Mouse (Mus musculus): ENCODE results near the gene Hrh3. TPM values are rescaled to one million over a fixed set of nuclear protein-coding genes. Genes with fewer than 3 reads are reported as not detected.

The Hrh3 gene
- polyA plus RNA-seq, 1 experiment: 4.4 TPM

GRCm38 (mm10) chr2:180097585-180097984 lies 6.7 kb downstream of the Hrh3 start:
- Histone ChIP-seq H3K27me3 (ENCODE audit: control insufficient read depth, insufficient read depth, low read length) (peaks cover 2% of the 10 kb centered on the region; the same call in 1 of the 2 replicates), H3K36me3 (ENCODE audit: control insufficient read depth, insufficient read depth, low read length) (no peaks in the 10 kb centered on the region), H3K4me1 (replicated peaks; ENCODE audit: control insufficient read depth, insufficient read depth, low read length) (peaks cover 62% of the 10 kb centered on the region), H3K4me3 (ENCODE audit: control insufficient read depth, insufficient read depth, low read length) (no peak overlapping the region), H3K27ac (ENCODE audit: control insufficient read depth, insufficient read depth, low read length) (no peak overlapping the region)
- no peak for DNase-seq
- WGBS: 61% methylated on average over 3 of the region's 3 CpGs
- TF ChIP-seq POLR2A (IDR thresholded peaks at IDR 0.05; ENCODE audit: control insufficient read depth, extremely low read depth, insufficient read depth, low read length, poor library complexity) (no peak), CTCF (IDR thresholded peaks at IDR 0.05; ENCODE audit: borderline replicate concordance, control insufficient read depth, extremely low read depth, insufficient read depth, low read length, poor library complexity) (no peak)

GRCm38 (mm10) chr2:180095711-180096110 lies 8.6 kb downstream of the Hrh3 start:
- H3K27ac ChIP-seq (ENCODE audit: control insufficient read depth, insufficient read depth, low read length): peak overlapping the region; percentile 53
- no peaks in the 10 kb centered on the region for H3K27me3 ChIP-seq (ENCODE audit: control insufficient read depth, insufficient read depth, low read length)
- no peak overlapping the region for H3K4me3 ChIP-seq (ENCODE audit: control insufficient read depth, insufficient read depth, low read length)
- no peaks in the 10 kb centered on the region for H3K36me3 ChIP-seq (ENCODE audit: control insufficient read depth, insufficient read depth, low read length)
- H3K4me1 ChIP-seq (replicated peaks; ENCODE audit: control insufficient read depth, insufficient read depth, low read length): peaks cover 60% of the 10 kb centered on the region
- DNase-seq: peak; percentile 86
- 12% methylated on average over 5 of the region's 5 CpGs for WGBS
- TF ChIP-seq CTCF (IDR thresholded peaks at IDR 0.05; ENCODE audit: borderline replicate concordance, control insufficient read depth, extremely low read depth, insufficient read depth, low read length, poor library complexity) (no peak), POLR2A (IDR thresholded peaks at IDR 0.05; ENCODE audit: control insufficient read depth, extremely low read depth, insufficient read depth, low read length, poor library complexity) (no peak)

GRCm38 (mm10) chr2:180090285-180090684 lies 14.0 kb downstream of the Hrh3 start:
- Histone ChIP-seq H3K27me3 (ENCODE audit: control insufficient read depth, insufficient read depth, low read length) (no peaks in the 10 kb centered on the region), H3K36me3 (ENCODE audit: control insufficient read depth, insufficient read depth, low read length) (no peaks in the 10 kb centered on the region), H3K4me3 (ENCODE audit: control insufficient read depth, insufficient read depth, low read length) (no peak overlapping the region), H3K27ac (ENCODE audit: control insufficient read depth, insufficient read depth, low read length) (no peak overlapping the region), H3K4me1 (replicated peaks; ENCODE audit: control insufficient read depth, insufficient read depth, low read length) (peaks cover 9% of the 10 kb centered on the region)
- no peak for TF ChIP-seq CTCF (IDR thresholded peaks at IDR 0.05; ENCODE audit: borderline replicate concordance, control insufficient read depth, extremely low read depth, insufficient read depth, low read length, poor library complexity)
- TF ChIP-seq POLR2A (IDR thresholded peaks at IDR 0.05; ENCODE audit: control insufficient read depth, extremely low read depth, insufficient read depth, low read length, poor library complexity): no peak
- WGBS: 83% methylated on average over 11 of the region's 11 CpGs
- DNase-seq: no peak

GRCm38 (mm10) chr2:180087472-180087871 lies 16.8 kb downstream of the Hrh3 start:
- Histone ChIP-seq H3K4me3 (ENCODE audit: control insufficient read depth, insufficient read depth, low read length) (no peak overlapping the region), H3K27me3 (ENCODE audit: control insufficient read depth, insufficient read depth, low read length) (no peaks in the 10 kb centered on the region), H3K36me3 (ENCODE audit: control insufficient read depth, insufficient read depth, low read length) (peaks cover 7% of the 10 kb centered on the region; the same call in 1 of the 2 replicates), H3K27ac (ENCODE audit: control insufficient read depth, insufficient read depth, low read length) (no peak overlapping the region), H3K4me1 (replicated peaks; ENCODE audit: control insufficient read depth, insufficient read depth, low read length) (no peaks in the 10 kb centered on the region)
- no peak for DNase-seq
- 97% methylated on average over 4 of the region's 4 CpGs for WGBS
- TF ChIP-seq POLR2A (IDR thresholded peaks at IDR 0.05; ENCODE audit: control insufficient read depth, extremely low read depth, insufficient read depth, low read length, poor library complexity): no peak
- TF ChIP-seq CTCF (IDR thresholded peaks at IDR 0.05; ENCODE audit: borderline replicate concordance, control insufficient read depth, extremely low read depth, insufficient read depth, low read length, poor library complexity): no peak

- DNase-seq: no peak
- no peaks in the 10 kb centered on the region for H3K4me1 ChIP-seq (replicated peaks; ENCODE audit: control insufficient read depth, insufficient read depth, low read length)
- no peak overlapping the region for H3K27ac ChIP-seq (ENCODE audit: control insufficient read depth, insufficient read depth, low read length)
- H3K4me3 ChIP-seq (ENCODE audit: control insufficient read depth, insufficient read depth, low read length): no peak overlapping the region
- H3K27me3 ChIP-seq (ENCODE audit: control insufficient read depth, insufficient read depth, low read length): no peaks in the 10 kb centered on the region
- 92% methylated on average over 5 of the region's 5 CpGs for WGBS
- H3K36me3 ChIP-seq (ENCODE audit: control insufficient read depth, insufficient read depth, low read length): peaks cover 10% of the 10 kb centered on the region; the same call in 1 of the 2 replicates
- TF ChIP-seq POLR2A (IDR thresholded peaks at IDR 0.05; ENCODE audit: control insufficient read depth, extremely low read depth, insufficient read depth, low read length, poor library complexity): no peak
- TF ChIP-seq CTCF (IDR thresholded peaks at IDR 0.05; ENCODE audit: borderline replicate concordance, control insufficient read depth, extremely low read depth, insufficient read depth, low read length, poor library complexity): no peak
Measured at GRCm38 (mm10) chr2:180086637-180087027, 17.7 kb downstream of the Hrh3 start.

- no peak for DNase-seq
- Histone ChIP-seq H3K27ac (ENCODE audit: control insufficient read depth, insufficient read depth, low read length) (no peak overlapping the region), H3K36me3 (ENCODE audit: control insufficient read depth, insufficient read depth, low read length) (peaks cover 10% of the 10 kb centered on the region; the same call in 1 of the 2 replicates), H3K4me3 (ENCODE audit: control insufficient read depth, insufficient read depth, low read length) (no peak overlapping the region), H3K27me3 (ENCODE audit: control insufficient read depth, insufficient read depth, low read length) (no peaks in the 10 kb centered on the region), H3K4me1 (replicated peaks; ENCODE audit: control insufficient read depth, insufficient read depth, low read length) (no peaks in the 10 kb centered on the region)
- 93% methylated on average over 16 of the region's 16 CpGs for WGBS
- no peak for TF ChIP-seq CTCF (IDR thresholded peaks at IDR 0.05; ENCODE audit: borderline replicate concordance, control insufficient read depth, extremely low read depth, insufficient read depth, low read length, poor library complexity)
- TF ChIP-seq POLR2A (IDR thresholded peaks at IDR 0.05; ENCODE audit: control insufficient read depth, extremely low read depth, insufficient read depth, low read length, poor library complexity): no peak
Measured at GRCm38 (mm10) chr2:180085926-180086636, 18.2 kb downstream of the Hrh3 start.

Data from thymus, adult 2 months (tissue).